Mouse (Mus musculus): ENCODE measurements at regions not wholly inside any gene's neighbourhood (a gene's known extent, or its start where the extent isn't known, plus 50 kb on each side); places are given as distances from the start of the nearest gene placed in this dataset.

DNA sequence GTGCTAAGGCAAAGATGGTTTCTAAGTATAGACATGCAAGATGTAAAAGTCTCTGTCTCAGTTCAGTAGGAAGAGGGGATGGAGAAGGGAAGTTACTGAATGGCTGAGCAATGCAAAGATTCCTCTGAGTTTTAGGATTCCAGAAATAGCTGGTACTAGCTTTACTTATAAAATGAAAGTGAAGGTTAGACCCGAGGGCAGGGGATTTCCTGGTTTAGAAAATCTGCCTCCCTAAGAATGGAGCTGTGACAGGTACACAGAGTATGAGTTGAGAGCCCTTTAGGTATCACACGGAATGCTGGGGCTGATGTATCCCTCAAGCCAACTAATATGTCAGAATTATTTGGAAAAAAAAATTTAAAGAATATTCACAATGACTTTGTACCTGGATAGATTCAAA lies 69.0 kb upstream of the Ppp1r12a start:
- Histone ChIP-seq H3K79me2 (replicated peaks; ENCODE audit: control insufficient read depth, extremely low read depth, insufficient read depth, poor library complexity, severe bottlenecking) (no peaks in the 10 kb centered on the region), H3K27ac (ENCODE audit: insufficient read depth, low read depth) (no peak overlapping the region), H3K4me2 (ENCODE audit: insufficient read depth, low read depth, poor library complexity, severe bottlenecking) (peak overlapping the region; percentile 94), H3K27me3 (replicated peaks) (no peaks in the 10 kb centered on the region), H3K36me3 (replicated peaks in 1 of 2; ENCODE audit: control insufficient read depth in 1 of 2, insufficient read depth in 1 of 2, low read length in 1 of 2) (no peaks in the 10 kb centered on the region), H3K9ac (ENCODE audit: insufficient read depth, low read depth) (no peak overlapping the region; the same call in 1 of the 2 replicates), H3K4me3 (replicated peaks in 1 of 3; ENCODE audit: low read depth in 2 of 3, low read length in 2 of 3, poor library complexity in 1 of 3) (peak overlapping the region; percentile 39 to 55 (median 47)), H3K4me1 (ENCODE audit: control insufficient read depth in 1 of 2, insufficient read depth in 2 of 2) (peaks cover 3 to 14% of the 10 kb centered on the region in 2 experiments), H3K9me3 (replicated peaks; ENCODE audit: low read length) (no peaks in the 10 kb centered on the region)
- in situ Hi-C loops (cut with MboI; ENCODE audit: low pct_ligation_motif_present, low pct_unique_long_range_greater_than_20kb, low sequenced_read_pairs): no loop called here
- no peak; the same call in 1 of the 2 replicates for TF ChIP-seq ETS1 (conservative IDR thresholded peaks at IDR 0.05; ENCODE audit: low read depth, low read length)
- peak; percentile 35; the same call in 1 of the 2 replicates for TF ChIP-seq MEF2A (IDR thresholded peaks at IDR 0.05; ENCODE audit: borderline replicate concordance, low read depth, low read length)
- peak; percentile 16 for DNase-seq (ENCODE audit: extremely low read depth)
- dilution Hi-C loops (cut with MboI; ENCODE audit: extremely low pct_ligation_motif_present, extremely low pct_unique_long_range_greater_than_20kb, low sequenced_read_pairs): no loop called here

DNA sequence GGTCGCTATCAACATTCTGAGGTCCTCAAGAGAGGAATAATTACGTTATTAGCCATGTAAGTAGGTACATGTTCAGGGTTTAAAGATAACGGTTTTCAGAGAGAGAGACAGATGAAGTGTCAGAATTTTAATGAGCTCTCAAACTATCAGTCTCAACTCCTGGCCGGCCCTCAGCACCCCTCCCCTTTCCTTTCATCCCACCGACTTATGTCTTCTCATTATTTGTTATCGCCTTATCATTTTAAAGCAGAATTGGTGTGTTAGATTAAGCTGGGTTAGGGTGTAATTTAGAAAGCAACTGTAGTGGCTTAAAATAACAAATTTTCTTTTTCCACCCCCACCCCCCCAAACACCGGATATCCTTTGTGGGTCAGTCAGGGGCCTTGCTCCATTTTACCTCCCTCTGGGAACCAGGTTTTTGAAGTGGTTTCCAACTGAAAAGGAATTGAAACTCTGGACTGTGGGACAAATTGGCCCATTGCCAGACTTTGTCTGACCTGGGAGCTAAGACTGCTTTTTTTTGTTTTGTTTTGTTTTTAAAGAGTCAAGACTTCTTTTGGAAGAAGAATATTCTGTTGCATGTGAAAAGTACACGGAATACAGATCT lies 72.5 kb upstream of the Ppp1r12a start:
- dilution Hi-C loops (cut with MboI; ENCODE audit: extremely low pct_ligation_motif_present, extremely low pct_unique_long_range_greater_than_20kb, low sequenced_read_pairs): no loop called here
- TF ChIP-seq ZC3H11A (IDR thresholded peaks at IDR 0.05; ENCODE audit: low read depth, low read length) (no peak), IRF4 (IDR thresholded peaks at IDR 0.05; ENCODE audit: low read depth, low read length) (0 out of 2 replicates have a peak, but pooled peaks have one; percentile 15), MAX (IDR thresholded peaks at IDR 0.05; ENCODE audit: low read length) (no peak), POLR2A (IDR thresholded peaks at IDR 0.05; ENCODE audit: low read depth, low read length) (no peak)
- Histone ChIP-seq H3K9me3 (replicated peaks; ENCODE audit: low read length) (no peaks in the 10 kb centered on the region), H3K79me2 (replicated peaks; ENCODE audit: control insufficient read depth, extremely low read depth, insufficient read depth, poor library complexity, severe bottlenecking) (no peaks in the 10 kb centered on the region), H3K27ac (ENCODE audit: insufficient read depth, low read depth) (no peak overlapping the region), H3K4me1 (ENCODE audit: control insufficient read depth in 1 of 2, insufficient read depth in 2 of 2) (peaks cover 3 to 14% of the 10 kb centered on the region in 2 experiments), H3K4me2 (ENCODE audit: insufficient read depth, low read depth, poor library complexity, severe bottlenecking) (no peak overlapping the region), H3K9ac (ENCODE audit: insufficient read depth, low read depth) (no peak overlapping the region), H3K36me3 (replicated peaks in 1 of 2; ENCODE audit: control insufficient read depth in 1 of 2, insufficient read depth in 1 of 2, low read length in 1 of 2) (no peaks in the 10 kb centered on the region), H3K27me3 (replicated peaks) (no peaks in the 10 kb centered on the region), H3K4me3 (replicated peaks in 1 of 3; ENCODE audit: low read depth in 2 of 3, low read length in 2 of 3, poor library complexity in 1 of 3) (no peak overlapping the region)
- DNase-seq (ENCODE audit: extremely low read depth): no peak
- in situ Hi-C loops (cut with MboI; ENCODE audit: low pct_ligation_motif_present, low pct_unique_long_range_greater_than_20kb, low sequenced_read_pairs): no loop called here

DNA sequence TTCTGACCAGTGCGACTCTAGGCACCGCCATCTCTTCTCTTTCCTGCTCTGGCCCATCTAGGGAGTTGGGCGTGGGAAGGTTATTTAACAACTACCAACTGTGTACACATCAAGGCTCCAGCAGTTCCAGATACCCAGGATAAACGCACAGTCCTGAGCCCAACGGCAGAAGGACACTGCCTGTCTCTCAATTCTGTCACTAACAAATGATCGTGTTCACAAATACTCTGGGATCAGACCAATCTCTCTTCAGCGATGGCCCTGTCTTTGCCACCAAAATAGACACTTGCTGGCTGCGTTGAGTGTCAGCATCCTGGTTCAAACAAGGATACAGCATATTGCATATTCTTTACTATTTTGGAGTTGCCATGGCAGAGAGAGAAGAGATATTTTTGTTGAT lies 73.1 kb upstream of the Ppp1r12a start:
- Histone ChIP-seq H3K4me2 (ENCODE audit: insufficient read depth, low read depth, poor library complexity, severe bottlenecking) (no peak overlapping the region), H3K36me3 (replicated peaks in 1 of 2; ENCODE audit: control insufficient read depth in 1 of 2, insufficient read depth in 1 of 2, low read length in 1 of 2) (no peaks in the 10 kb centered on the region), H3K27me3 (replicated peaks) (no peaks in the 10 kb centered on the region), H3K9ac (ENCODE audit: insufficient read depth, low read depth) (no peak overlapping the region), H3K4me1 (ENCODE audit: control insufficient read depth in 1 of 2, insufficient read depth in 2 of 2) (peaks cover 3 to 14% of the 10 kb centered on the region in 2 experiments), H3K9me3 (replicated peaks; ENCODE audit: low read length) (no peaks in the 10 kb centered on the region), H3K27ac (ENCODE audit: insufficient read depth, low read depth) (no peak overlapping the region), H3K79me2 (replicated peaks; ENCODE audit: control insufficient read depth, extremely low read depth, insufficient read depth, poor library complexity, severe bottlenecking) (no peaks in the 10 kb centered on the region), H3K4me3 (replicated peaks in 1 of 3; ENCODE audit: low read depth in 2 of 3, low read length in 2 of 3, poor library complexity in 1 of 3) (no peak overlapping the region)
- TF ChIP-seq UBTF (IDR thresholded peaks at IDR 0.05; ENCODE audit: low read depth, low read length) (no peak), SIN3A (IDR thresholded peaks at IDR 0.05; ENCODE audit: low read length) (no peak), USF2 (conservative IDR thresholded peaks at IDR 0.05; ENCODE audit: low read depth, low read length) (no peak), JUN (IDR thresholded peaks at IDR 0.05; ENCODE audit: insufficient read depth, low read depth, low read length) (no peak), ZNF384 (IDR thresholded peaks at IDR 0.05; ENCODE audit: low read depth, low read length) (no peak), POLR2AphosphoS2 (IDR thresholded peaks at IDR 0.05; ENCODE audit: low read depth, low read length) (no peak), USF1 (IDR thresholded peaks at IDR 0.05; ENCODE audit: low read depth, low read length) (no peak), MXI1 (IDR thresholded peaks at IDR 0.05; ENCODE audit: low read depth, low read length) (no peak), MAZ (IDR thresholded peaks at IDR 0.05; ENCODE audit: low read depth, low read length) (no peak), JUND (conservative IDR thresholded peaks at IDR 0.05; ENCODE audit: low read depth, low read length) (no peak), ZC3H11A (IDR thresholded peaks at IDR 0.05; ENCODE audit: low read depth, low read length) (no peak), SMC3 (IDR thresholded peaks at IDR 0.05; ENCODE audit: low read depth, low read length) (no peak), KAT2A (IDR thresholded peaks at IDR 0.05; ENCODE audit: insufficient replicate concordance, low read length) (no peak), MAFK (IDR thresholded peaks at IDR 0.05; ENCODE audit: insufficient replicate concordance, low read length) (no peak), ZMIZ1 (IDR thresholded peaks at IDR 0.05; ENCODE audit: low read depth, low read length) (no peak), E2F4 (IDR thresholded peaks at IDR 0.05; ENCODE audit: insufficient replicate concordance, low read depth, low read length) (no peak)
- dilution Hi-C loops (cut with MboI; ENCODE audit: extremely low pct_ligation_motif_present, extremely low pct_unique_long_range_greater_than_20kb, low sequenced_read_pairs) (no loop called here), in situ Hi-C loops (cut with MboI; ENCODE audit: low pct_ligation_motif_present, low pct_unique_long_range_greater_than_20kb, low sequenced_read_pairs) (no loop called here)
- DNase-seq (ENCODE audit: extremely low read depth): no peak
